Mouse (Mus musculus) spleen, postnatal 4 days (tissue): Measurements from ENCODE around the gene Cacna1a.
A peak's percentile ranks its signal among the peaks of the same experiment; 100 is the strongest.

Experiments
- DNase-seq, 2 experiments: peaks; one replicate each; pipeline ENCODE4 v3.0.0; 2022; ENCODE audit warnings: low spot score in 2 of 2

Gene Cacna1a

DNA sequence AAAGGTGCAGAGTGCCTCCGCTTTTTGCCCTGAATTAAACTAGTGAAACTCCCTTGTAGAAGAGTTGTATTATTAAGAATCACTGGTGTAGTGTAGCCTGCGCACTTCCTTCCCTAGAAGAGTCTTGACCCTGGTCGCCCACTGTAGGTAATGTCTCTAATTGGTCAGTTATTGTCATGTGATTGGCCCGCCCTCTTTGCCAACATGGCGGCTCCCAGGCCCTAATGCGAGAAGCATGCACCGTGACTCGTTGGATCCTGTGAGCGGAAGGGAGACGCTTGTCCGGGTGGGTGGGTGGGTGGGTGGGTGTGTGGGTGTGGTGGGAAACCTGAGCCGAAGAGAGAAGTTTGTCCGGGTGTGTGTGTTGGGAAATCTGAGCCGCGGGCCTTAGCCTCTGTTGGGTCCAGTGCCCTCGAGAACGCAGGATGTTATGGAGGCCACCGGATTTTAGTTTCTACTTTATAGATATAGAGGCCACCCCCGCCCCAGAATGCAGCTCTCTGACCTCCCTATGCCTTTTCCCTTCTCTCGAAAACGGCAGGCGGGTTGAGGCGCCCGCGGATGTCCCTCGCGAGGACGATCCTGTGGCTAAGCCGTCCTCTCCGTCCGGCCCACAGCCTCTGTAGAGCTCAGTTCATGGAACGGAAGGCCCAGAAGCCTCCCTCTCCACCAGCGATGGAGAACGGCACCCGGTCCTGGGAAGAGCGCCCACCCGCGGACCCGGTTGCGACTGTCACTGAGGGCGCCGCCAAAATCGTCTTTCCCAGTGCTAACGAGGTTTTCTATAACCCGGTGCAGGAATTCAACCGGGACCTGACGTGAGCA, 301.1 kb downstream of the Cacna1a start:
- DNase-seq = peak; percentile 89 to 92
